Mouse (Mus musculus) gastrocnemius, postnatal 36 days (tissue): ENCODE results near the gene Rai1. TPM values are rescaled to one million over a fixed set of nuclear protein-coding genes. Genes with fewer than 3 reads are reported as not detected.
A peak's percentile ranks its signal among the peaks of the same experiment; 100 is the strongest.

Experiments used
- DNase-seq, 2 experiments: peaks; one replicate each; pipeline ENCODE4 v3.0.0; 2022
- intact Hi-C: fragments of 180-260 bp; cut with DNase I; formaldehyde crosslinking; loops from one replicate; pipeline ENCODE4 v1.15.1; 2025
- total RNA-seq, 2 experiments: library from RNA; stranded (reverse); gene quantifications; 2 replicates each; pipeline ENCODE4 v1.2.3; 2021

The Rai1 gene
- total RNA-seq, 2 experiments from 2014 or later, result 18.1 to 20.8 TPM

- peak; percentile 58 to 66 for DNase-seq
- intact Hi-C loops, result no loop called here
Measured at GRCm38 (mm10) chr11:60209217-60209932, 104.6 kb downstream of the Rai1 start.

- intact Hi-C loops, result no loop called here
Measured at GRCm38 (mm10) chr11:60209933-60210249, 105.1 kb downstream of the Rai1 start.

DNA sequence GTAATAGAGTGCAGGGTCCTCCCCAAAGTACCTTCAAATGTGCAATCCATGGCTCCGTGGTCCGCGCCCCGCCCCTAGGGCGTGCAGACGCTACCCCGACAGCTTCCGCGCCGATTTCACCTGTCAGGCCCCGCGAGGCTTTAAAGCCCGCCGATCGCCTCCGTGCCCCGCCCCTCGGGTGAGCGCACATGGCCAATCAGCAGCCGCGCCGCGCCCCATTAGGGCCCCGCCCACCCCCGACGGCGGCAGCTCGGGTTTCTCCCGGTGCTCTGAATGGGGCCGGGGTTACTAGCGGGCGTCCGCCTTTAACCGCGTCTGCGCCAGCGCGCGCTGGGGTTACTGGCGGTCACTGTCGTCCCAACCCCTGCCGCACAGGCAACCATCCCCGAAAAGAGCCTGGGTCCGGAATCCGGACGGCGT lies 105.5 kb downstream of the Rai1 start:
- peak; percentile 88 to 92 for DNase-seq
- intact Hi-C loops, result no loop called here

More at GRCm38 (mm10) chr11:60209933-60210249, 105.1 kb downstream of the Rai1 start:
- no peak for DNase-seq

DNA sequence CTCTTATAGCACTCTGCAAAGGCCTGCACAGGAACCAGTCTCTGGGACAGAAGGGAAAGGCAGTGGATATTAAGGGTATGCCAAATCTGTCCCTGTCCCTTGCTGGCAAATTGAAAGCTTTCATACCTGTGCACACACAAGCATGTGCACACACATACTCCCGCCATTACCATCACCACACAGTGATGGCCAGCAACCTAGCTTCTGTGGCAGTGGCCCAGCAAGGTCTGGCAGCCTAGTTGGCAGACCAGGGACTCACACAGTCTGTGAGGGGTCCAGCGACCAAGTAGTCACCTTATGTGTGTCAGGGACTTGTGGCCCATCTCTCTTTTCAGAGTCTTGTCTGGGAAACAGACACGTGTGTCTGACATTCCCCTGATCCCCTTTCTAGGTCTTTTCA lies 106.3 kb downstream of the Rai1 start:
- no peak for DNase-seq
- intact Hi-C loops, result no loop called here

- DNase-seq, result no peak
- intact Hi-C loops, result no loop called here
Measured at GRCm38 (mm10) chr11:60211761-60212160, 106.9 kb downstream of the Rai1 start.

DNA sequence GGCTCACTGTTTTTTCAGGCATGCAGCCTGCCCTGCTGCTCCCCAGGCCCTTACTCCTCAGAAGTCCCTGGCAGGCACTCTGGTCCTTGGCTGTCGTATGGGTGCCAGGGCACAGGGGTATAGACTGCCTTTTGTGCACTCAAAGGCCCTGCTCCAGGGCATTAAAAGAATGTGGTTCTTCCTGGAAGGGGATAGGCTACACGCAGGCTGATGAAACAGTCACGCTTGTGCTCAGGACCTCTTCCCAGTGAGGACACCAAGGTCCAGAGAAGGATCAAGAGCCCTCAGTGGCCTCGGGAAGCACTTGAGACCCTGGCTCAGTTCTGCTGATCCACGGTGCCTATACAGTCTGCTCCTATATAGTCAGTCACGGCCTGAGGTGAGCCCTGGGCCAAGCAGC lies 108.5 kb downstream of the Rai1 start:
- DNase-seq, result no peak
- intact Hi-C loops, result no loop called here

DNA sequence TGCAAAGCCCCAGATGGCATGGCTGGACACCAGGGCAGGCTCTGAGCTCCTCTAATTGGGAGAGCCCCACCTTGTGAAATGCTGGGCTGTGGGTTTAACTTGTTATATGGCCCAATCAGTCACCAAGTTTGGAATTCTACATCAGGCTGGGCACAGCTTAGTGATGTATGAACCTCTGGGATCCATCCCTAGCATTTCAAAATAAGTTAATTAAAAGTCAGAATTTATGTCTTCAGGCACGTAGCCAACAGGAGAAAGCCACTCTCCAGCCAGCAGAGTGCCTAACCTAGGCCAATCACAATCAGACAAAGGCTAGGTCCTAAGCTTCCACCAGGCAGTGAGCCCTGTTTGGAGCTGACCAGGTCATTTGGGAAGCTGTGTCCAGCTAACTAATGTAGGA lies 111.9 kb downstream of the Rai1 start:
- intact Hi-C loops, result no loop called here
- DNase-seq, result no peak

DNA sequence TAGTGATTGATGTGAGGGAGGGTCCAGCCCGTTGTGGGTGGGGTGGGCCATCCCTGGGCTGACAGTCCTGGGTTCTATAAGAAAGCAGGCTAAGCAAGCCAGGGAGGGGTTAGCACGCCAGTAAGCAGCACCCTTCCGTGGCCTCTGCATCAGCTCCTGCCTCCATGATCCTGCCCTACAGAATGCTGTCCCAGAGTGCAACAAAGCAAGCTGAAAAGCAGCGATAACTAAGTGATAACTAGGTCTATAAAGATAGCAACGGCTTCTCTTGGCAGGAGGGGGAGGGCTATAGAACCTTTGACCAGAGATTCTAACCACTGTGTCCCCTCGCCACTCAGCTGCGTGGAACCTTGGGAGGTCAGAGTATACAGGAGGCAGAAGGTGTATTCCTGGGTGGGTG lies 112.7 kb downstream of the Rai1 start:
- no peak for DNase-seq
- intact Hi-C loops, result no loop called here

- intact Hi-C loops, result no loop called here
Measured at GRCm38 (mm10) chr11:60219609-60220008, 114.8 kb downstream of the Rai1 start.

GRCm38 (mm10) chr11:60220291-60220804 lies 115.5 kb downstream of the Rai1 start:
- peak; percentile 87 to 97 for DNase-seq
- intact Hi-C loops, result no loop called here

More at GRCm38 (mm10) chr11:60219609-60220008, 114.8 kb downstream of the Rai1 start:
- no peak for DNase-seq

DNA sequence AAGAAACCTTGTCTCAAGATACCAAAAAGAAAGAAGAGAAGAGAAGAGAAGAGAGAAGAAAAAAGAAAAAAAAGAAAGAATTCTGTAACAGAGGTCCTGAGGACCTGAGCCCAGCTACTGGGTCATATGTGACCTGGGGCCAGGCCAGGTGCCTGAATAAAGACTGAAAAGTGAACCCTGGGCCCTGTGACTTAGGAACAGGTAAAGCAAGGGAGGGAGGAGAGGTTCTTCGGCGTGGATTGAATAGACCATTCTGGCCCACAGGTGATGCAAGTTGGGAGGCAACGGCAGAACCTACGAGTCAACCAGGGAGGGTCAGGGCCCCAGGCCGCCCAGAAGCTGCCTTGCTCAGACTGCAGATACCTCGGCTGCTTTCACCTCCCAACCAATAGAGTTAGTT lies 116.6 kb downstream of the Rai1 start:
- no peak for DNase-seq
- intact Hi-C loops, result no loop called here

GRCm38 (mm10) chr11:60222085-60222468 lies 117.3 kb downstream of the Rai1 start:
- DNase-seq, result no peak
- intact Hi-C loops, result no loop called here

GRCm38 (mm10) chr11:60222469-60223236 lies 117.8 kb downstream of the Rai1 start, which contains the start of gene Srebf1:
Srebf1 (minus strand) TSS chr11:60222581.
- intact Hi-C loops, result no loop called here
- peak; percentile 69 to 78 for DNase-seq

DNA sequence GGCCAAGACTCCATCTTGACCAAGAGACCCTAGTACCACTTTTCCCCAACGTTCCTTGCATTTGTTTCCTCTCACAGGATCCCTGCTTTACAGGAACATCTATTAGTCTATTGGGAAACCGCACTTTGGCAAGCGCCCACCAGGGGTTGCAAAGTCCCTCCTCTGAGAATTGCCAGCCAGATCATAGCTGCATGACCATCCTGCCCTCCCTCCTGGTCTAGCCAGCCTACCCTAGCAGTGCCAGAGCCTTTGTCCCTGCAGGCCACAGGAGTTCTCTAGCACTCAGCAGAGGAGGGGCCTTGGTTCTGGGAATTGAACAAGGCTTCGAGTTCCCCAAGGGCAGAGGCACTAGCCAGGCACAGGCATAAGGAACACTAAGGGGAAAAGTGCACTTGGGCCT lies 119.9 kb downstream of the Rai1 start:
- intact Hi-C loops, result no loop called here
- DNase-seq, result no peak

DNA sequence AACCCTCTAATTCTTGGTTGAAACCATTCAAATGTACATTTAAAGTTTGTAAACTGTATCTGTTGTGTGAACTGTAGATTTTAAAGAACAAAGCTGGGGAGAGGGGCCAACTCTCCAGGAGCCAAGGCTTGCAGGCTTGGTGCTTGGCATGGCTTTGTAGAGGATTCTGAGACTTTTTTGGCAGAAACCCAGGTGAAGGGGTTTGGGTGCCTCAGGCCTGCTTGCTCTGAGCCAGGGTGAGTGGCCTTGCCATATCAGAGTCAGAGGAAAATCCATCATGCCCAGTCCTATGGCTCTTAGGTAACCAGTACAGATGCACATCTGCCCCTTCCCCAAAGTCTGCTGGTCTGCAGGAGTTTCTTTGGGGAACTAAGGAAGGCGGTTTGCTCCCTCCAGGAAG lies 121.1 kb downstream of the Rai1 start:
- no peak for DNase-seq
- intact Hi-C loops, result no loop called here

- no peak for DNase-seq
- intact Hi-C loops, result no loop called here
Measured at GRCm38 (mm10) chr11:60228525-60228924, 123.7 kb downstream of the Rai1 start.

DNA sequence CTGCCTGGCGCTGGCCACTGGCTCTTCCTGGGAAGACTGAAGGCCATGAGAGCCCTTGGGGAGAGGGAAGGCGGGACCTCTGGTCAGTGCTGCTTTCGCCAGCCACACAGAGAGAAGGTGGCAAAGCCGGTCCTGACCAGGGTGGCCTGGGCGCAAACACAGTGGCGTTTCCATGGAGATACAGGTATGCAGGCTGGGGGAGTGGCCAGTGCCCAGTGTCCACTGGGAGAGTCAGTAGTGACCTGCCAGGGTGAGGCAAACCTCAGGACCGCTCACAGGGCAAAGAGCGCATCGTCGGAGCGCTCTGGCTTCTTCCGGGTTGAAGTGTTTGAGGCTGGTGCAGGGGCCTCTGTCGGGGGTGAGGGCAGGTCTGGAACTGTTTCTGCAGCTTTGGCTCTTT lies 125.0 kb downstream of the Rai1 start:
- intact Hi-C loops, result no loop called here
- no peak for DNase-seq

DNA sequence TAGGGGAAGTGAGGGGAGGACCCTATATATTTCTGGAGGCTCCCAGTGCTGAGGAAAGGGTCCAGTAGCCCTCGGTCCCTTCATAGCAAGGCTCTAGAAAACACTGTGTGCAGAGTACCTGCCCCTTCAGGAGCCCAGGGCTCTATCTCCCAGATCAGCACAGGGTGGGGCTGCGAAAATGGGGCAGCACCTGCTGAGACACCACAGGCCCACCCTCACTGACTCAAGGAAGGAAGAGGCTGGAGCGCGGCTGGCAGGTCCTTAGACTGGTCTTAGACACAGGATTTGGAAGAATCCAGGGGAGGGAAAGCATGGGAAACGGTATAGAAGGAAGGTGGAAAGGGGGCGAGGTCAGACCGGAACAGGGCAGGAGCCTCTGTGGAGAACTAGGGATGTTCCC lies 125.7 kb downstream of the Rai1 start:
- no peak for DNase-seq
- intact Hi-C loops, result no loop called here

DNA sequence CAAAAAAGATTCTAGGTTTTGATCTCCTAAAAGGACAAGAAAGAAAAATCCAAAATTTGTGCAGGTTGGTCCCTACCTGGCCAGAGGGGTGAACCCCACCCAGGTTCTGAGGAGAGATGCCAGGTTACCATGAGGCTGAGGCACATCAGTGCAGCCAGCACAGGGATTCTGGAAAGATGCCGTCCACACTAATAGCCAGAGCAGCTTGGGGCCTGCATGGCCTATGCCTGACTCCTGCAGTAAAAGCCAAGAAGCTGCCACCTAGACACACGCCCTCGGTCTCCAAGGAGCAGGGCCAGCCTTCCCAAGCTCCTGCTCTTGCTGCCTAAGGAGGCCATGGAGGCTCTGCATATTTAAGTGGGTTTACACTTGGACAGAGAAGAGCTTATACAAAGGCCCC lies 126.5 kb downstream of the Rai1 start:
- no peak for DNase-seq
- intact Hi-C loops, result no loop called here

DNA sequence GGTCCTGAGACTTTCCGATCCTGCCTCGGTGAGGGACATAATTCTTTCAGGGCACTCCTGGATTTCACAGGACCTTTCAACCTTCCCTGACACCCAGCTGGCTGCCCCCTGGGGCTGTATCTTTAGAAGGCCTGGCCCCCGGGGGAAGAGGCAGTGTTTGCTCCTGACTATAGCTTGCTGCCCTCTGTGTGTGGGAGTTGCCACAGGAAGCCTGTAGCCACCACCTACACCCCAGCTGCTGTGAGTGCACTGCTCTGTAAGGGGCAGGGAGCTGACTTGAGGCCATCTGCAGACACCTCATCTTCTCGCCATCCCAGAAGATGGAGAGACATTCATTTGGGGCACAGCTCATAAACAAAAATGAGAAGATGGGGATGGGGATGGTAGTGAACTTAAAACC lies 127.1 kb downstream of the Rai1 start:
- intact Hi-C loops, result no loop called here
- DNase-seq, result no peak

- DNase-seq, result no peak
- intact Hi-C loops, result no loop called here
Measured at GRCm38 (mm10) chr11:60232441-60233058, 127.7 kb downstream of the Rai1 start.
